Mouse (Mus musculus) adrenal gland, postnatal 10 days (tissue): ENCODE data around the gene Selp. TPM values are rescaled to one million over a fixed set of nuclear protein-coding genes. Genes with fewer than 3 reads are reported as not detected.

Experiments used
- DNase-seq: peaks from one replicate; pipeline ENCODE4 v3.0.0; 2021; ENCODE audit warnings: mixed read lengths
- total RNA-seq, 2 experiments: library from RNA; stranded (reverse); gene quantifications; 2 replicates each; pipeline ENCODE4 v1.2.3; 2021

The Selp gene
- total RNA-seq, 2 experiments from 2014 or later = 1.4 to 2.0 TPM

DNA sequence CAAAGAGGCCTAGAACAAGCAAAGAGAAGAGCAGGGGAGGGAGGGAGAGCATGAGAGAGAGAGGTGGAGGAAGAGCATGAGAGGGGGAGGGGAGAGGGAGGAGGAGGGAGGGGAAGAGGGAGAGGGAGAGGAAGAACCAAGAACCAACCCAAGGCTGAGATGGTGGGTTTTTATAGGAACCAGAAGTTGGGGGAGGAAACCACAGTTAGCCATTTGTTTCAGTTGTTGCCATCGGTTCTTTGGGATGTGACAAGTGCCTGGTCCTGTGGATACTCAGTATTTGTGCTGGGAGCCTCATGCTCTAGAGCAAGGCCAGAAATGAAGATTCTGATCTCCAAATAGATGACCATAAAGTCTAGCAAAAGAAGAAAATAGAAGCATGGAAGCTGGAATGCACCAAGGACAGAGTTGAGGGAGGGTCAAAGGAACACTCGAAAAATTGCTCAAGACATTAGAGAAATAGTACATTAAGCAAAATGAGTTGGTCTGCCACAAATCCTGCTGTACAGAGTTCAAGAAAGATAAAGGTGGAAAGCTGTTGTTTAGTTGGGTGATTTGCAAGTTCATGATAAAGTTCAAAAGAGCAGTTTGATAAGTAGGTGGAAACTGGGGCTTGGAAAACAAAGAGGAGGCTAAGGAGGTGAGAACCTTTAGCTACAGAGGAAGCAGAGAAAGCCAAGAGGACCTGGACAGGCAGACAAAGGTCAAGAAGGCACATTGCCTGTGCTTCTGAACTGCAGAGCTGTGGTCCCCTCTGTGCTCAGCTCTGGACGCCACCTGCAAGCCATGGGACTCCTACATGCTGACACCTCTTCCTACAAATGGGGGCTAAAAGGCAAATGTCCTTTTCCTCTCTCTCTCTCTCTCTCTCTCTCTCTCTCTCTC, 5.1 kb downstream of the Selp start:
- DNase-seq = no peak

DNA sequence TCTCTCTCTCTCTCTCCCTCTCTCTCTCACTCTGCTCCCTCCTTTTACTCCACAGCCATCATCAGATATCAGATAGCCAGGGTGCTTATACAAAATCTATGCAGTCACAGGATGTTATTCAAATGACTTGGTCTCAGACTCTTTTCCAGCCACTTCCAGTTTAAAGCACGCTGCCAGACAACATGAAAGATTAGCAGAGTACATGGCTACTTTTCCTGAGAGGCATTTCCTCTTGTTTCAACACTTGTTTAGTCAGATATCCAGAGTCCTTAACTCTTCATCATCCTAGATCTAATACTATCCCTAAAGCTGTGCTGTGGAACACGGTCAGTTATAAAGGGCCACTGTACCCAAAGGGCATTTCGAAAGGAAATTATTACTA, 5.7 kb downstream of the Selp start:
- no peak for DNase-seq

DNA sequence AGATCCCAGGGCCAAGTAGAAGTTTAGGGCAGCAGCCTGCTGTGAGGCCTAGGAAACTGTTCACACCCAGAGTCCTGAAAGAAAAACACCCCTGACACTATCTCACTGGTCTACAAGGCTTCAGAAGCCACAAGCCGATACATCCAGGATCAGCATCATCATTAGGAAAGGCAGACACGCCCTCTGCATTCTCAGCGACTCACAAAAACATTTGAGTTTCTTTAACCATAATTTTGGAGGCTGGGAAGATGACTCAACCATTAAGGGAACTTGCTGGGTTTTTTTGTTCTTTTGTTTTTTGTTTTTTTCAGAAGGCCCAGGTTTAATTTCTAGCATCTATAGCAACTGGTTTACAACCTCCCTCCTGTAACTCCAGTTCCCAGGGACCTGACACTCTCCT, 8.8 kb downstream of the Selp start:
- no peak for DNase-seq

DNA sequence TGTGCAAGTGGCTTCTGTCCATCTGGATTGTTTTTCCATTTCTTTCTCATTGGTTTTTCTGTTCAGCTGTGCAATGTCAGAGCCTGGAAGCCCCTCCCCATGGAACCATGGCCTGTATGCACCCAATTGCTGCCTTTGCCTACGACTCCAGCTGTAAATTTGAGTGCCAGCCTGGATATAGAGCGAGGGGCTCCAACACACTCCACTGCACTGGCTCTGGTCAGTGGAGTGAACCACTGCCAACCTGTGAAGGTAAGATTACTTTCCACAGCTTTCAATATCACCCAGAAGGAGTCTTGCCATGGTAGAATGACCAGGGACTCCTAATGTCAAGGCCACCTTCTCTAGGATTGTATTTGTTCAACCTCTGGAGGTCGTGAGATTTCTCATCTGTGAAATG, 14.9 kb downstream of the Selp start:
- no peak for DNase-seq

DNA sequence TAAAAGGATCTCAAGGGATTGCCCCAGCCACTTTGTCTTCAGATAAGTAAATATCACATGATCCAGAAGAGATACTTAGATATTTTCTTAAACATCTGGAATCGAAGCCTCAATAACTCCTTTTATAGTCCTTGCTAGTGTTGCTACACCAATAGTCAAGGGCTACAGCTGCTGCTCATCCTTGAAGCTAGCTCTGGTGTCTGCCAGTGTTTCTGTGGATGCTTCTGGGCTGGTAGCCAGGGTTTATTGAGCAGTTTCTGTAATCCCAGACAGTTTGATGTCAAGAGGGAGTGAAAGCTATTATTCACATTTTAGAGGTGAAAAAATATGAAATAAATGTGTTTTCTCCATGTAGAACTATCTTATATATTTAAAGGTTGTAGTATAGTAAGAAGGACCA, 17.5 kb downstream of the Selp start:
- no peak for DNase-seq

DNA sequence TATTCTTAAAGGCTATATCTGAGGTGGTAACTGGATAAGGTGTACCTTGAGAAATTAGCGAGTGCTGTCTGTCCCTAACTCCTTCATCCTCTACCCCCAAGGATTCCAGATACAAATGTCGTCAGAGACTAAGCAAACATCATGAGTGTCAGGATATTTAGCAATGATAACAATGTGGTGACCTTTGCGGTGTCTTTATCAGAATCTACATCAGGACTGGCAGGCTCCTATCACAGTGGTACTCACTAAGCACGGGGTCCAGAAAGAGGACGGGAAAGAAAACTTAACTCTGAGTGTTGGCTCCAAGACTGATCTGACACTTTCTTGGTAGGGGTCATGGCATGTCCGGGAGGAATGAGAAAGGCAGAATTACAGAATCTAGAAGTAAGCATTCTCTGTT, 19.0 kb downstream of the Selp start:
- DNase-seq = no peak

DNA sequence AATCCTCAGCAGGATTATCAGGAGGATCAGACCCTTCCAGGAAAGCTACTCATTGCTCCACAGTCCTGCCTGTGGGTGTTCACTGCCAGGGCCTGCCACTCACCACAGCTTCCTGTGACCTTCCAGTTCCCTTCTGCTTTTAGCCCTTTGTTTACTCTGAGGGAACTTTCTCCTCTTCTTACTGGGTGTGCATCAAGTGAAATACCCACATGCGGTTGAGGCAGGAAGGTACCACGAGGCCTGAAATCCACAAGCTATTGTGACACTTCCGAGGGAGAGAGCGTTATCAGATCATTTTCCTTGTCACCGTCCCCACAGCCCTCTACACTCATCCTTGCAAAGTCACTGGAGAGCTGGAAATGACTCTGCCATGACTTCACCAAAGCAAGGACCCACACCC, 20.3 kb downstream of the Selp start:
- no peak for DNase-seq

DNA sequence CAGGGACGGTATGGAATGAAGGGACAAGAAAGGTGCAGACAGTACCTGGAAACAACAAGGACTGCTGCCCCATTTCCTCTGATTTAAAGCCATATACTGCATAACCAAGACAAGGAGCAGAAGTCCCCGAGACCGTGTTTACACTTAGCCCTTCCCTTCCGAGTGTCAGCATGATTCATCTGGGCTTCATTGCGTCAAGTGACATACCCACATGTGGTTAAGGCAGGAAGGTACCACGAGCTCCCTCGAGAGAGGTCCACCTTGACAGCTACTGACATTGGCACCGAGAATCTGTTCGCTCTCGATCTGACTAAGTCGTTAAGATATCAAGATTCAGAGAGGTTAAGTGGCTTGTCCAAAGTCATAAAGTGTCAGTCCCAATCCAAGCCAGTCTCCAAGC, 20.9 kb downstream of the Selp start:
- no peak for DNase-seq

DNA sequence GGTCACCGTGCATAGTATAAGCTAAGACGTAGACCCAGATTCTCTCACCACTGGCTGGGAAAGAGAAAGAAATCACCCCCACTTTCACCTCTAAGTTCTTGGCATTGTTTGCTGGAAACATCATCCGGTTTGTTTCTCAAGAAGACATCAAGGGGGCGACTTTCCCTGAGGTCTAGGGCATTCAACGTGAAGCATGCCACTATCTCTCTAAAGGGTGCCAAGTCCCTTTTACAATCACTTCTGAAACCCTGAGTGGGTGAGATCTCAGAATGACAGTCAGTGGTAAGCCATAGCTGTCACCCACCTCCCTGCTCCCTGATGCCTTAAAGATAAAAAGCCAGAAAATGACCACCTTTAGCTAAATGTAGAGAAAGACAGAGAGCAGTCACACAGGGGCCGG, 21.6 kb downstream of the Selp start:
- no peak for DNase-seq

DNA sequence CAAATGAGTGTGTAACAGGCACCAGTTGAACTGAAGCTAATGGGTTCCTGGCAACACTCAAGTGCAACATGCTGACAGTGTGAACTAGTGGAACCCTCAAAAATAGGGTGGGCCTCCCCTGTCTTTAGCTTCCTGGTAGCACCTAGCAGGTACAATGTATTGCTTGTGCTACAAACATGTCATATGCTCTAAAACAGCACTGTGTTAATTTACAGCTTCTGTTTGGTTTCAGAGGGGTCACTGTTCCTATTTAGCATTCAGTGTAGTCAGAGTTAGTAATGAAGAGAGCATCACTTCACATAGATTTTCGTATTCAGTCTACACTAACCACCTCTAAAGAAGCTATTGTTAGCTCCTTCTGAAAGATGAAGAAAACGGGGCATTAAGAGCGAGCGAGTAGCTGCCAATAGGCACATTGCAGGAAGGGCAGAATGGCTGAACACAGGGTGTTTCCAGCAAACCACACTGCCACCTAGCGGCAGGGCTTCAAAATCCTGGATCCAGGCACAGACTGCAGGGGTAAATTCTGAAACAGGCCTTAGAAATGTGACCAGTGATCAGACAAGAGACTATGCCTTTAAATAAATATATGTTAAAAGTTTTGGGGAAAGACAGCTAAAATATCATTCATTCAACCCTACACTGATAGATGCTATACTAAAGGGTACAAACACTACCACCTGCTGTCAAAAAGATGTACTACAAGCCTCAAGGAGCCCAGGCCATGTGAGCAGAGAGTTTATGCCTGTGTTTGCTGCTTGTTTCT, 23.5 kb downstream of the Selp start:
- peak; percentile 90 for DNase-seq

DNA sequence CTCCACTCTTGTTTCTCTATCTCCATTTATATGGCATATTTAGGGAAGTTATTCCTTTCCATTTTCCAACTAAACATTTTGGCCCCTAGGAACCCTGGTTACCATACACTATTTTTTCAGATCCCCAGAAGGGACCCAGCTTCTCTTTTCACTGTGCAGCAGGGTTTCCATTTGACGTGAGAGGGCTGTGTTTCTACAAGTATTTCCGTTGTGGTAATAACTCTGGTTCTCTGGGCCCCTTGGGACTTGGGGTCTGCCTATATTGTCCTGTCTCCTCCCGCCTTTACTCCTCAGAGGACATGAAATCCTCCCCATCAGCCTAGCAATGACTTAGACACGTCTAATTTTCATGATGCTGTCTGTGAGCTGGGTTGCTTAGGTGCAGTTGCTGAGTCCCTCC, 24.4 kb downstream of the Selp start:
- DNase-seq = no peak

DNA sequence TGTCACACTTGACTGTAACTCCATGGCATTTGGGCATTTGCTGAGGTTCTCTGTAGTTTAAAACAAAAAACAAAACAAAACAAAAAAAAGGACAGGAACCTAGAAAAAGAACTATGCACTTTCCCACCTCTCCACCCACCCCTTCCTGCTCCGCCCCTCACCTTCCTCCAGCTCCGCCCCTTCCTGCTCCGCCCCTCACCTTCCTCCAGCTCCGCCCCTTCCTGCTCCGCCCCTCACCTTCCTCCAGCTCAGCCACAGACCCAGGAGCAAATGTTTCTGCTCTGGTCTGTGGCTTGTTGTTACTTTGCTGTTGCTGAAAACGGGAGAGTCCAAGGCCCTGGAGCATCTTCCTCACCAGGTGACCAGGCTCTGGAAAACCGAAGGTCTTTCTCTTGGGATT, 34.0 kb downstream of the Selp start:
- no peak for DNase-seq

DNA sequence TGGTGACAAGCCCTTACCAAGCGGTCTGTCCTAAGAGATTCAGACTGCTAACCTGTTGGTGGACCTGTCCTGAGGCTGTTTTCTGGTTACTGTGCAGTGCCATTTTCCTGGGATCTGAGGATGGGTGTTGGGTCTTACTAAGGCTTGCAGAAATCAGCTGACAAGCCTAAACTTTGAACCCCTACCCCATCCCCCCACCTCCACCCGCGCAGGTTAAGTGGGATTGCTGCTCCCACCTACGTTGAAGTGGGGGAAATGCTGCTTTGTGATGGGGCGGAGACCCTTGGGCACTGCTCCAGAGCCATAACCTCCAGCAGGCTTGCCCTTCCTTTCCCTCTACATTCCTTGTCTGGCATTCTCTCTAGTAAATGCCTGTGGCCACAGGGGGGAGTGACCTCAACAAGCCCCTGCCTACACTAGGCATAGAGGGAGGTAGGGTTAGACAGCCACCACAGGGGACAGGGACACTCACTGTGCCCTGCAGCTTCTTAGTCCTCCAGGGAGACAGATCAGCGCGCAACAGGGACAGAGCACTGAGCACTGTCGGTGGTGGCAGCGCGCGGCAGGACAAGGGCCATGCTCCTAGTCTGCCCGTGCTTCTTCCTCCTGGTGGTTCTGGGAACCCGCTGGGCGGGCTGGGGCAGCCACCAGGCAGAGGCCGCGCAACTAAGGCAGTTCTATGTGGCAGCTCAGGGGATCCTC, 36.5 kb downstream of the Selp start, which contains the start of gene F5:
Gene F5, plus strand, starts transcription at position 452 of the 702 bp plus-strand sequence.
- peak; percentile 29 for DNase-seq

DNA sequence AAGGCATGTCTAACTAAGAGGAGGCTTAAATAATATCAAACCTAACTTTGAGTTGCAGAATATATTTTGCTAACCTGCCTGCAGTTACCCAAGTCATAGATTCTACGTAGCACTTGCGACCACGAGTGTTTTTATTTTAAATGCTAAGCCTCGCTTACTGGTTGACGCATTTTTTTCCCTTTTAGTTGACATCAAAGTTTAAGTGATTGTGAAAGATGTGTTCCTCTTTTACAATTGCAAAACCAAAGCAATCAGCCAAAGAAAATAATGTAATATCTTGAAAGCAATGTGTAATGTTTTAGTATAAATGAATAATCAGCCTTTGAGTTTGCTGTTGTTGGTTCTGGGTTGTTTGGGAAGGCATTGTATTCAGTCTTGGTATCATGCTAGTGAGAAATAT, 37.8 kb downstream of the Selp start:
- DNase-seq = no peak

DNA sequence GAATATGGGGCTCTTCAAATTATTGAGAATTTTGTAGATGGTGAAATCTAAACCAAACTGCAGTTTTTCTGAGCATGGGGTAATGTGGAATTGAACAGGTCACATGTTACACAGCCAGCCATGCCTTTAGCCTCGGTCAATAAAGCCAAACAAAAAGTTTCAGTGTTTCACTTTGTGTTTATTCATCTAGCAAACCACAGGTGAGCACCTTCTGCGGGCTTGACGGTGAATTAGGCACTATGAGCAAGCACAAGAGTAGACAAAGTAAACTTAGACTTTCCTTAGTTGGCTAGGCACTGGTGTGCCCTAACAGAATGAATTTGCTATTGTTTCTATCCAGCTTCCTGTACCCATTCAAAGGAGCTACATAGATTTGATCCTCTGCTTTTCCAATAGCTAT, 39.9 kb downstream of the Selp start:
- no peak for DNase-seq

DNA sequence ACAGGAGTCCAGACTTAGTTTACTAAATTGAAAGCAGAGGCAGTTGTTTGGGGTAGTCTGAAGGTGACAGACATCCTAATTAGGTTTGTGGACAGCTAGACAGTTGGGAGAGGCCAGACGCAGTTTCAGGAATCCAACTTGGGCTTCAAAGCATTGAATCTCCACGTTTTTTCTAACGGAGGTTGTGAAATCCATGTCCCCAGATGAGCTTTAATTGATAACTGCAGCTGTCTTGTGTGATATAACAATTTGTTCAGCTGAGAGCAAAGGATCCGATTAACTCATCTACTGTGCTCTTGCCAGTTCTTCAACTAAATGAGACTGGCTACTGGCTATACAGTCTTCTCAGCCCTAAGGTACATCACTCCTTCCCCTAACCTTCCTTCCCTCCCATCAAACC, 43.5 kb downstream of the Selp start:
- DNase-seq = no peak

DNA sequence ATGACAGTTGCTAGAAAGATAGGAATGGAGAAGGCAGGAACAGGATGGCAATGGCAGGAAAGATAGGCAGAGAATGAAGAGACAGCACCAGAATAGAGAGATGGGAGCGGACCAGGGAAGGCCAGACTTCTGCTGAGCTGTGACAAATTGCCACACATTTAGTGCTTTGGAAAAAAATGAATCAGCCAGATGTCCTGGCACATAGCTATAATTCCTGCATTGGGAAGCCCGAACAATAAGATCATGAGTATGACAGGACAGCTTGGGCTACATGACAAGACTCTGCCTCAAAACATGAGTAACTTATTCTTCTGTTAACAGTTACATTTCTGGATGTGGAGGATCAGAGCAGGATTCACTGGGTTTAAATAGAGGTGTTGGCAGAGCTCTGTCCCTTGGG, 44.7 kb downstream of the Selp start:
- no peak for DNase-seq

DNA sequence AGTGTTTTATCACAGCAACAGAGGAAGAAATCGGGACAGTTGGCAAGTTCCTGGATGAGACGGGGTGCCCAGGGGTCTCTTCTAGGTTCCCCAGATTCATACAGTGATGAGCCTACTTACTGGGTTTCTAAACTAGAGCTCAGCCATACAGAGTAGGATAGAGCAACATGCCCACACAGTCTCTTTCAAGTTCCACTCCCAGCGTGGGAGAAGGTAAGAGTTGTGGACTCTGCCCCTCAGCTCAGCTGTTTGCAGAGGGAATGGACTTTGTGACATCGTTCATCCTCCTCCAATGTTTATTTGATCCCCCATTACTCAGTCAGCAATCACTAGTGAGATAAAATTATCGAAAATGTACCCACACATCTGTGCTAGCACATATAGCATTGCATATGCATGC, 47.7 kb downstream of the Selp start:
- DNase-seq = no peak

DNA sequence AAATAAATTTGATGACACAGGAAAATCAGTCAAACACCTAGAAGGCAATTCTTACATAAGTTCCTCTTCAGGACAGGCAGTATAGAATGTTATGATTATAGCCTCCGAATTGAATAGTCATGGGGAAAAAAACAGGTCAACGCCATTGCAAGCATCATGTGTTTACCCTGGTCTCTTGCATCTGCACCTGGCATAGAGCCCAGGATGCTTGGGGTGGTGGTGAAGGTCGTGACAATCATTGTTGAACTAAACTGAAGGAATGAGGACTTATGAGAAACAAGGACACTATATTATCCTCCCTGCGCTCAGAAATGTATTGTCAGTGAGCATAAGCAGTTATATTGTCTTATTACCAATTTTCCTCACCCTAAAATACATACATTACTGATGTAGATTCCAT, 53.8 kb downstream of the Selp start:
- no peak for DNase-seq

DNA sequence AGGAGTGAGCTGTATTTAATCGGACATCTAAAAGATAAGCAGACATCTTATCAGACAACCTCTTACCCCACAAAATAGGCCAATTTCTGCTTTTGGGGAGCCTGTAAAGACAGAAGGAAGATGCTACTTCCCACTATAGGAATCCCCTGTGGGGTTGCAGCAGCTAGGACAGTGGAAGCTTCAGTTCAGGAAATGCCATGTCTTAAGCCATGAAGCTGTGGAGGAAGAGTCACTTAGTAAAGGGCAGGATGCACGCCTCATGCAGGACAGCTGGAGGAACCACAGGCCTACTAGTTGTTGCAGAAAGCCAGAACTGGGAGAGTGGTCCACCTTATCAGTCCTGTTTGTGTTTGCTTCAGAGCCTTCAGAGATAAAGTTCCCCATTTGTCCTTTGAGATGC, 55.4 kb downstream of the Selp start:
- DNase-seq = no peak

DNA sequence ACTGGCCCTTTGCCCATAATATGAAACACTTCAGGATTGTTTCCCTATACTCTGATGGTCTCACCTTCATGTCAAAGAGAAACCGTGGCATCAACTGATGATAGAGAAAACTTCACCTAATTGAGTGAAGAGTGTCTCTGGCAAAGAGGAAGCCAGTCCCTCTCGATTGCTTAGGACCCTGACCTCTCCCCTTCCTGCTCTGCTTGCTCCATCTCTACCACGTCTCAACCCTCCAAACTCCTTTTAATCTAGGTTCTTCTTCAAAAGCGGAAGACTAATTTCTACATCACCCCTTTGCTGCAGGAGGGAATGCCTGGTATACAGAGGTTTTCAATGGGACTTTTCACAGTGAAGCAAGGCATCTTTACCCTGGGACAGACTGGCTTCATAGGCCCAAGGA, 58.1 kb downstream of the Selp start:
- DNase-seq = no peak

DNA sequence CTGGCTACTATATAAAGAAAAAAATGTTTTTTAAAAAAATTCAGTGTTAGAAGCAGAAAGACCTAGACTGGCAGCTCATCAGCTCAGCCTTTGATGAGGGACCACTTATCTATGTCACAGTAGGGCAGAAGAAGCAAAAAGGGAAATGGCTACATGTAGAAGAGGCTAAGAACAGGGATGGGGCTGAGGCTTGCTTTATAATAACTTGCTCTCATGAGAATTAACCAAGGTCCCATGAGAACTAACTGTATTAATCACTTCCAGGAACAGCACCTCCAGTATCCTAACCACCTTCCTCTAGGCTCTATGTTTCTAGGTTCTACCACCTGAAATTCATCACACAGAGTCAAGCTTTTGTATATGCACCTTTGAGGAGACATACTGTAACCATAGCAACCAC, 61.8 kb downstream of the Selp start:
- no peak for DNase-seq

DNA sequence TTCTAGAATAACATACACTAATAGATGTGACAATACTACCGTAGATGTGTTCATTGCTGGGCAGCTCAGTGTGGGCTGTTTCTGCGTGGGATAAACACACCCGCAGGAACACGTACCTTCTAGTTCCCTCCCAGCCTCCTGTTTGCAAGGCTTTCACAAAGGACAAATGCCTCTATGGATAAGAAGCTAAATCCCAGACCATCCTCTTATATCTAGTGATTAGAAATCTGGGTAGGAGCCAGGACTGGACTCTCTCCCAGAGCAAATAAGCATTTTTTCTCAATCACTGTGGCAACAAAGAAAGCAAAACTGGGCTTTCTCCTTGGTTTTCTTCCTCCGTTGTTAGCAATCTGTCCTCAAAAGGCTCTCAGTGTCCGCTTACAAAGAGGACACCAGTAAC, 63.4 kb downstream of the Selp start:
- no peak for DNase-seq
